Mouse (Mus musculus) heart, embryonic 16.5 days (tissue): Measurements from ENCODE around the gene Zer1. TPM values are rescaled to one million over a fixed set of nuclear protein-coding genes. Genes with fewer than 3 reads are reported as not detected.
"Not testable (repeated sequence)": the region's sequence is repeated elsewhere in the genome, so short reads cannot be mapped to it uniquely, and the experiment has no call there.

Source experiments
- ATAC-seq: fragments of 200-750 bp; cut with Nextera tagmentation; replicated peaks from 2 replicates; pipeline ENCODE4 v1.8.0; 2017; ENCODE audit warnings: moderate number of reproducible peaks; ENCODE audit not compliant: insufficient read depth, low FRiP score; ENCODE audit errors: extremely low read depth
- H3K27ac ChIP-seq: fragments of 300-500 bp; sonication (generic); 2 replicates; pipeline ENCODE4 v1.5.1; 2014; ENCODE audit warnings: mild to moderate bottlenecking, low read length, control low read depth, moderate library complexity
- H3K27me3 ChIP-seq: fragments of 300-500 bp; sonication (generic); 2 replicates; pipeline ENCODE4 v1.6.1; 2014; ENCODE audit warnings: low read length, mixed read lengths; ENCODE audit not compliant: control insufficient read depth, insufficient read depth
- H3K36me3 ChIP-seq: fragments of 300-500 bp; sonication (generic); 2 replicates; pipeline ENCODE4 v1.6.1; 2014; ENCODE audit not compliant: control insufficient read depth, insufficient read depth
- H3K4me1 ChIP-seq: fragments of 300-500 bp; sonication (generic); 2 replicates; pipeline ENCODE4 v1.6.1; 2014; ENCODE audit warnings: low read length, mixed read lengths; ENCODE audit not compliant: control insufficient read depth, insufficient read depth
- H3K4me2 ChIP-seq: fragments of 300-500 bp; sonication (generic); 2 replicates; pipeline ENCODE4 v1.6.1; 2014; ENCODE audit warnings: low read depth, mild to moderate bottlenecking, control low read depth, low read length
- H3K4me3 ChIP-seq: fragments of 300-500 bp; sonication (generic); 2 replicates; pipeline ENCODE4 v1.5.1; 2014; ENCODE audit warnings: mild to moderate bottlenecking, control low read depth, low read length
- H3K9ac ChIP-seq: fragments of 300-500 bp; sonication (generic); 2 replicates; pipeline ENCODE4 v1.6.1; 2014; ENCODE audit warnings: low read length, control low read depth
- H3K9me3 ChIP-seq: fragments of 300-500 bp; sonication (generic); replicated peaks from 2 replicates; pipeline ENCODE4 v1.6.1; 2016; ENCODE audit warnings: low read length; ENCODE audit not compliant: control insufficient read depth
- WGBS: fragments of 180-500 bp; shearing (Covaris S2); extraction: QIAGEN DNeasy Blood & Tissue Kit; methylation state at CpG from one replicate; pipeline ENCODE4 v1.1.7; 2014; 5-methylcytosine and 5-hydroxymethylcytosine counted together
- polyA plus RNA-seq: library from polyadenylated mRNA; unstranded; fragments of >200 nt; fragmentation: Nextera tagmentation; extraction: Ambion mirVana; gene quantifications from 2 replicates; pipeline ENCODE4 v1.2.1, GENCODE M21; 2015

Gene Zer1
- polyA plus RNA-seq, 1 experiment from 2014 or later, result 5.7 TPM

DNA sequence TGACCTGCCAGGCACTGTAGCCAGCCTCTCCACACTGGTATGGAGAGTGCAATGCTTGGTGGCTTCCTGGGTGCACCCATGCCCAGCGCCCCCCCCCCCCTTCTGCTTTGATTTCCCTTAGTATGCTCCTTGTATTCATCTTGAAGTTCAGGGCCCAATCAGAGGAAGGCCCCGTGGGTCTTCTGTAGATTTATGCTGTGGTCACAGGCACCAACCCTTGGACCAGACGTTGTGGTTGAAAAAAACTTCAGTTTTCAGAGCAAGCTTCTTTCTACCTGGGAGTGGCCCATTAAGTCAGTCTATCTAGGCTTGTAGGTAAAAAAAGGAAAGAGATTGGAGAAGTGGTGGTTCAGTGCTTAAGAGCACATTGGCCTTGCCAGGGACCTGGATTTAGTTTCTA, 60.6 kb downstream of the Zer1 start:
- Histone ChIP-seq H3K9ac (peak overlapping the region; percentile 80), H3K27ac (peak overlapping the region; percentile 95), H3K4me3 (peak overlapping the region; percentile 68), H3K4me1 (peaks cover 26% of the 10 kb centered on the region), H3K27me3 (no peaks in the 10 kb centered on the region), H3K4me2 (peak overlapping the region; percentile 87), H3K36me3 (peaks cover 5% of the 10 kb centered on the region; the same call in 1 of the 2 replicates), H3K9me3 (no peaks in the 10 kb centered on the region)
- no peak for ATAC-seq
- 21% methylated on average over 3 of the region's 3 CpGs for WGBS

DNA sequence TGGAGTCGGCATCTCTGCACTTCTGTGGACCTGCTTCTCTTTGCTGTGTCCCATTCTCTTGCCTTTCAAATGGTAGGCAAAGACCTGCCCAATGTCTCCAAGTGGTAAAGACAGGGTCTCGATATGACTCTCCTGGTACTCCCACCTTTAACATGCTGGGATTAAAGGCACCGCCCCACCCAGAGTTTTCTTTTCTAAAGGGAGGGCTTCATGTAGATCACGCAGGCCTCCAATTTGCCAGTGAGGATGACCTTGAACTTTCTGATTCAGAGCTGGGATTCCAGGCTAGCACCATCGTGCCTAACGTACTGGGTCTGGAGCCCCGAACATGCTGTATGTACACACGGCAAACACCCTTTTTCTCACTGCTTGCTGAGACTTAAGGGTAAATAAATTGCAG, 61.1 kb downstream of the Zer1 start:
- Histone ChIP-seq H3K36me3 (no peaks in the 10 kb centered on the region), H3K9me3 (no peaks in the 10 kb centered on the region), H3K4me3 (peak overlapping the region; percentile 68), H3K4me2 (peak overlapping the region; percentile 87), H3K27ac (peak overlapping the region; percentile 95), H3K27me3 (no peaks in the 10 kb centered on the region), H3K4me1 (peaks cover 24% of the 10 kb centered on the region), H3K9ac (peak overlapping the region; percentile 80)
- ATAC-seq, result no peak
- WGBS, result 8% methylated on average over 8 of the region's 8 CpGs

DNA sequence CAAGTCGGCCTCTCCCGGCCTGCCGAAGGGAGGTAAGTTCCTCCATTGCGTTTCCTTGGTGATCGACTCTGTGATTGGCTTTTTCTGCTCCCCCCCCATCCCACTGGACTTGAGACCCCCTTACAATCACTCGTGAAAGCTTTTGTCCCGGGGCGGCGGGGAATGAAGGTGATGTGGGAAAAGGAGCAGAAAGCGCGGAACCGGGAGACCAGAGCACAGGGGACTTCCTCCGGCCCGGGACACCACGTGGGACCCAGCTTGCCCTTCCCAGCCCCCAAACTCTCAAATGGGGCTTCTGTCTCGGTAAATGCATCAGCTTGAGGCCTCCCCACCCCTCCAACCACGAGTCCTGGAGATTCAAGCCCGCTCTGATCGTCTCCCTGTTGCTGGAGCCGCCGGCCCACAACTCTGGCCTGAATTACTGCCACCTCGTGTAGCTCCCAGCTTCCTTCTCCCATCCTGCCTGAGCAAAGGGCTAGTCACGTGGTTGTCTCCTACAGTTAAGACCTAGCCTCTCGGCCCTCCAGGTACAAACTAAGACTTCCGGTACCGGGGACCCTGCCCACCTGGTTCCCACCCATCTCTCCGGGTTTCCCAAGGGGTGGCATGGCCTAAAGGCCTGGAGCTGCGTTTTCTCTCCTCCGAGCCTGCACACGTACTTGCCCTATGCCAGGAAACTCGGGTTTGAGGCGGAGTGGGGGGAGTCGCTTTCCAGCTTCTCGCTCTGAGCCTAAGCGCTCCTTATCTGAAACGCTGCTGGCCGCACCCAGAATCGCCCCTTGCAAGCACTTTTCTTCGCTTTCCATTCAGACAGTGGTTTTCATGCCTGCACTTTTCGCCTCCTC, 61.9 kb downstream of the Zer1 start:
- 0 out of 2 replicates have a peak, but pooled peaks have one; percentile 8 for ATAC-seq
- H3K9ac ChIP-seq, result peak overlapping the region; percentile 80
- WGBS, result under 1% methylated on average over 40 of the region's 40 CpGs

DNA sequence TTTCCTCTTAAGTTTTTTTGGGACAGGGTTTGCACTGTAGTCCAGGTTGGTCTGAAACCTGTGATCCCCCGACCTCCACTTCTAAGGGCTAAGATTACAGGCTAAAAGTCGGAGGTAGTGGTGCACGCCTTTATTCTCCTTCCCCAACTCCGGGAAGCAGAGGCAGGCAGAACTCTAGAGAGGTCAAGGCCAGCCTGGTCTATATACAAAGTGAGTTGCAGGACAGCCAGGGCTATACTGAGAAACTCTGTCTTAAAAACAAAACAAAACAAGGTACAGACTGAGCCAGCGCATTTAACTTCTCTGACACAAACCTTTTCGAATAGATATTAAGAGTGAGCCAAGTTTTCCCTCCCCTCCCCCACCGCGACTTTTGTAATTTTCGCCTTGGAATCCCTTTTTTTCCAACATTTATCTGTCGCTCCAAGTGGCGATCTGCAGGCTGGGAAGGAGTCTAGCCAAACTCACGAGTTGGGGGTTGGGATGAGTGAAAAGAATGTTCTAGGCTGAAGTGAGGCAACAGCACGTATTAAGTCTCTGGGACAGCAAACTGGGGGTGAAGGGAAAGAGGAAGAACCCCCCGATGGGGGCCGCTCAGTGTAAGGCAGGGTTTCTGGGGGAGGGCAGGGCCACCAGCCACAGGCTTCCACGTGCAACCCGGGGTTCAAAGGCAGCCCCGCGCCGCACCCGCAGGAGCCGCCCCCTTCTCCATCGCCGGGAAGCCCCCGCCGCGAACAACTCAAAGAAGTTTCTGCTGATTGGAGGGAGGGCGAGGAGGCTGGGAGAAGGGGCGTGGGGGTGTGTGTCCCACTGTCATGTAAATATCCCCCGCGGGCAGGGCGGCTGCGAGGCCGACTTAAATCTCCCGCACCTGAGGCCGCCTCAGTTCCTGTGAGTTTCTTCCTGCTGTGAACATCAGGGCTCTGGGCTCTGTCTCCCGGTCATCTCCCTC, 62.9 kb downstream of the Zer1 start:
- H3K4me2 ChIP-seq, result peak overlapping the region; percentile 87
- H3K4me1 ChIP-seq, result peaks cover 19% of the 10 kb centered on the region
- H3K27me3 ChIP-seq, result no peaks in the 10 kb centered on the region
- no peaks in the 10 kb centered on the region for H3K36me3 ChIP-seq
- H3K9me3 ChIP-seq, result no peaks in the 10 kb centered on the region
- peak overlapping the region; percentile 68 for H3K4me3 ChIP-seq
- H3K9ac ChIP-seq, result peak overlapping the region; percentile 80
- no peak for ATAC-seq
- 8% methylated on average over 37 of the region's 37 CpGs for WGBS
- H3K27ac ChIP-seq, result peak overlapping the region; percentile 95

More for the DNA sequence above, 61.9 kb downstream of the Zer1 start:
- H3K36me3 ChIP-seq, result no peaks in the 10 kb centered on the region
- peak overlapping the region; percentile 68 for H3K4me3 ChIP-seq
- H3K4me1 ChIP-seq, result peaks cover 19% of the 10 kb centered on the region
- H3K27ac ChIP-seq, result peak overlapping the region; percentile 95
- H3K9me3 ChIP-seq, result no peaks in the 10 kb centered on the region
- H3K4me2 ChIP-seq, result peak overlapping the region; percentile 87
- H3K27me3 ChIP-seq, result no peaks in the 10 kb centered on the region

DNA sequence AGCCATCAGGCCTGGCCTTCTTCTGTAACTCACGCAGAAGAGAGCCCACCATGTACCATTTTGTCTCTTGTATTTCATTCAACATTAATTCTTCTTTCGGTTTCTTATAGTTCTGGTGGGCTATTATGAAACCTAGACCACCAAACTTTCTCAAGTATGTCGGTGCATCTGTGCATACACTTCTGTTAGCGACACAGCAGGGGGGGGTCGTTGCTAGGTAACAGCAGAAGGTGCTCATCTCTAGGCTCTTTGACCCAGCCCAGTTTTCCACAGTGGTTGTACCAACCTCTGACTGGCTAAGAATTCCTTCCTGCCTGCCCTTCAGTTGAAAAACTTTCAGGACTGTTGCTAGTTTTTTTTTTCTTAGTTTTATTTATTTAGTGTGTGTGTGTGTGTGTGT, 66.0 kb downstream of the Zer1 start:
- H3K27ac ChIP-seq, result no peak overlapping the region
- H3K36me3 ChIP-seq, result no peaks in the 10 kb centered on the region
- WGBS, result 59% methylated on average over 5 of the region's 5 CpGs

DNA sequence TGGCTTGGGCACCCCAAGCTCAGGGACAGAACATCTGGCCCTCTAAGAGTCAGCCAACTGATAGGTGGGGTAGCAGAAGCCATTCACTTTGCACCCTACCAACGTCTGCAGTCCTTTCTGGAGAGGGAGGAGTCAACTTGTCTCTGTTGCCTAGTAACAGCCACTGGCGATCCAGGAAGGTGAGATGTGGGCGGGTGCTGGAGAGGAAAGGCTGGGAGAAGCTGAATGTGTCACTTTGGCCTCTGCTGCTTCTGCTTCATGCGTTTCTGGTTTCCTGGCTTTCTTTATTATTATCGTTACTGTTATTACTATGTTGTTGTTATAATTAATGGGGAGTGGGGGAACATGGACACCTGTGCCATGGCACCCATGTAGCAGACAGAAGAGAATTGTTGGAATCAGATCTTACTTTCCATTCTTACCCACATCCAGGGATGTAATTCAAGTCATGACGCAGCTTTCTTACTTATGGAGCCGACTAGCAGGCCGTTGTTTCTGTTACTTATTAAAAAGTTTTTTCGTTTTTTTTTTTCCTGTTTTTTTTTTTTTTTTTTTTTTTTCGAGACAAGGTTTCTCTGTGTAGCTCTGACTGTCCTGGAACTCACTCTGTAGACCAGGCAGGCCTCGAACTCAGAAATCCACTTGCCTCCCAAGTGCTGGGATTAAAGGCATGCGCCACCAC, 67.0 kb downstream of the Zer1 start, which contains the start of gene Set:
TSS of gene Set (plus strand) at position 156 of the 682 bp plus-strand sequence.
- H3K27ac ChIP-seq, result no peak within 1 kb of the TSS
- WGBS, result 48% methylated on average over 12 of the region's 12 CpGs
- no peaks in the 10 kb centered on the region for H3K4me1 ChIP-seq
- no peaks in the 10 kb centered on the region for H3K27me3 ChIP-seq
- H3K4me3 ChIP-seq, result no peak within 1 kb of the TSS
- H3K4me2 ChIP-seq, result no peak within 1 kb of the TSS
- ATAC-seq, result no peak
- H3K9ac ChIP-seq, result no peak within 1 kb of the TSS
- H3K36me3 ChIP-seq, result no peaks in the 10 kb centered on the region
- H3K9me3 ChIP-seq, result no peaks in the 10 kb centered on the region

More for the DNA sequence above, 66.0 kb downstream of the Zer1 start:
- Histone ChIP-seq H3K27me3 (no peaks in the 10 kb centered on the region), H3K4me1 (peaks cover 2% of the 10 kb centered on the region), H3K9me3 (no peaks in the 10 kb centered on the region), H3K4me3 (no peak overlapping the region), H3K4me2 (no peak overlapping the region), H3K9ac (no peak overlapping the region)
- ATAC-seq, result no peak

DNA sequence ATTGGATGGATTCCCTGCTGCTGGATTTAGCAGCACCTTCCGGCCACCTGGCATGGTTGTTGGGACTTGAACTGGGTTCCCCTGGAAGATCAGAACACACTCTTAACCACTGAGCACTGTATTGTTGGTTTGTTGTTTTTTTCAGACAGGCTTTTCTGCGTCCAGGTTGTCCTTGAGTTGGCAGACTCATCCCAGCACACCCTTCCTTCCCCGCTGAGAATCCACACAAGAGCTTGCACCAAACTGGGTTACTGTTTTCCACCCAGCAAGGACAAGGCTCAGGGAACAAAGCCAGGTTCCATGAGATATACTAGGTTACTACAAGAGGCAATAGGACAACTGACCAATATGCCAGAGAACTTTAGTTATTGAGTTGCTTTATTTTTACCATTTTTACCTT, 67.6 kb downstream of the Zer1 start:
- H3K4me3 ChIP-seq, result no peak overlapping the region
- H3K4me2 ChIP-seq, result no peak overlapping the region
- H3K4me1 ChIP-seq, result no peaks in the 10 kb centered on the region
- H3K36me3 ChIP-seq, result no peaks in the 10 kb centered on the region
- H3K27me3 ChIP-seq, result no peaks in the 10 kb centered on the region
- ATAC-seq, result no peak
- H3K27ac ChIP-seq, result no peak overlapping the region
- 70% methylated on average over 3 of the region's 3 CpGs for WGBS
- H3K9ac ChIP-seq, result no peak overlapping the region
- H3K9me3 ChIP-seq, result no peaks in the 10 kb centered on the region

DNA sequence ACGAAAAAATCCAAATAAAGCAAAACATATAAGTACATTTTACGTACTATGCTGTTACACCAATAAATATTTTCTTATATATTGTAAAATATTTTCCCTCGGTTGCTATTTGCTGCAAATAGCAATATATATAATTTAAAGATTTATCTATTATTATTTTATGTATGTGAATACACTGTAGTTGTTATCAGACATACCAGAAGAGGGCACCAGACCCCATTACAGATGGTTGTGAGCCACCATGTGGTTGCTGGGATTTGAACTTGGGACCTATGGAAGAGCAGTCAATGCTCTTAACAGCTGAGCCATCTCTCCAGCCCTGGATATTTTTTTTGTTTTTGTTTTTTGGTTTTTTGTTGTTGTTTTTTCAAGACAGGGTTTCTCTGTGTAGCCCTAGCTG, 69.1 kb downstream of the Zer1 start:
- H3K4me2 ChIP-seq, ATAC-seq, H3K4me1 ChIP-seq, H3K9me3 ChIP-seq, H3K36me3 ChIP-seq, H3K27me3 ChIP-seq, H3K27ac ChIP-seq, H3K4me3 ChIP-seq, H3K9ac ChIP-seq: not testable (repeated sequence)
- 94% methylated on average over 3 of the region's 3 CpGs for WGBS
